Mouse (Mus musculus): ENCODE results near the gene Epb41l1. TPM values are rescaled to one million over a fixed set of nuclear protein-coding genes. Genes with fewer than 3 reads are reported as not detected.

Epb41l1 gene
- total RNA-seq, 2 experiments from 2014 or later, result 304 to 328 TPM

- intact Hi-C loops (cut with DNase I), result no loop called here
- no peak for DNase-seq (ENCODE audit: low spot score in 2 of 2)
Measured at GRCm38 (mm10) chr2:156478046-156478690, 57.5 kb downstream of the Epb41l1 start.

GRCm38 (mm10) chr2:156479833-156480232 is 59.1 kb downstream of the Epb41l1 start:
- intact Hi-C loops (cut with DNase I), result no loop called here
- DNase-seq (ENCODE audit: low spot score in 2 of 2), result no peak

- no peak for DNase-seq (ENCODE audit: low spot score in 2 of 2)
- intact Hi-C loops (cut with DNase I), result no loop called here
Measured at GRCm38 (mm10) chr2:156480267-156480666, 59.6 kb downstream of the Epb41l1 start.

- peak; percentile 69 to 70 for DNase-seq (ENCODE audit: low spot score in 2 of 2)
- intact Hi-C loops (cut with DNase I), result no loop called here
Measured at GRCm38 (mm10) chr2:156482299-156482698, 61.6 kb downstream of the Epb41l1 start.

- intact Hi-C loops (cut with DNase I), result no loop called here
- DNase-seq (ENCODE audit: low spot score in 2 of 2), result no peak
Measured at GRCm38 (mm10) chr2:156482764-156483163, 62.1 kb downstream of the Epb41l1 start.

GRCm38 (mm10) chr2:156483204-156483603 is 62.5 kb downstream of the Epb41l1 start:
- intact Hi-C loops (cut with DNase I), result no loop called here
- DNase-seq (ENCODE audit: low spot score in 2 of 2), result no peak

GRCm38 (mm10) chr2:156486086-156486751 is 65.5 kb downstream of the Epb41l1 start:
- DNase-seq (ENCODE audit: low spot score in 2 of 2), result no peak
- intact Hi-C loops (cut with DNase I), result no loop called here

- intact Hi-C loops (cut with DNase I), result no loop called here
Measured at GRCm38 (mm10) chr2:156487589-156488160, 67.0 kb downstream of the Epb41l1 start.

GRCm38 (mm10) chr2:156488166-156488814 is 67.6 kb downstream of the Epb41l1 start:
- intact Hi-C loops (cut with DNase I), result no loop called here
- DNase-seq (ENCODE audit: low spot score in 2 of 2), result no peak

More at GRCm38 (mm10) chr2:156487589-156488160, 67.0 kb downstream of the Epb41l1 start:
- DNase-seq (ENCODE audit: low spot score in 2 of 2), result no peak

- intact Hi-C loops (cut with DNase I), result no loop called here
- DNase-seq (ENCODE audit: low spot score in 2 of 2), result peak in 1 of 2 experiments; percentile 40
Measured at GRCm38 (mm10) chr2:156490176-156490575, 69.5 kb downstream of the Epb41l1 start.

GRCm38 (mm10) chr2:156491796-156492195 is 71.1 kb downstream of the Epb41l1 start:
- no peak for DNase-seq (ENCODE audit: low spot score in 2 of 2)
- intact Hi-C loops (cut with DNase I), result no loop called here

- intact Hi-C loops (cut with DNase I), result no loop called here
- DNase-seq (ENCODE audit: low spot score in 2 of 2), result no peak
Measured at GRCm38 (mm10) chr2:156493766-156494165, 73.1 kb downstream of the Epb41l1 start.

- DNase-seq (ENCODE audit: low spot score in 2 of 2), result no peak
- intact Hi-C loops (cut with DNase I), result no loop called here
Measured at GRCm38 (mm10) chr2:156494465-156494864, 73.8 kb downstream of the Epb41l1 start.

- no peak for DNase-seq (ENCODE audit: low spot score in 2 of 2)
- intact Hi-C loops (cut with DNase I), result no loop called here
Measured at GRCm38 (mm10) chr2:156494875-156495274, 74.2 kb downstream of the Epb41l1 start.

- intact Hi-C loops (cut with DNase I), result no loop called here
- DNase-seq (ENCODE audit: low spot score in 2 of 2), result no peak
Measured at GRCm38 (mm10) chr2:156496816-156497566, 76.3 kb downstream of the Epb41l1 start.

GRCm38 (mm10) chr2:156497915-156498314 is 77.2 kb downstream of the Epb41l1 start:
- DNase-seq (ENCODE audit: low spot score in 2 of 2), result peak; percentile 72 to 73
- intact Hi-C loops (cut with DNase I), result no loop called here

GRCm38 (mm10) chr2:156501025-156501424 is 80.3 kb downstream of the Epb41l1 start:
- intact Hi-C loops (cut with DNase I), result no loop called here
- no peak for DNase-seq (ENCODE audit: low spot score in 2 of 2)

- no peak for DNase-seq (ENCODE audit: low spot score in 2 of 2)
- intact Hi-C loops (cut with DNase I), result no loop called here
Measured at GRCm38 (mm10) chr2:156505533-156505932, 84.8 kb downstream of the Epb41l1 start.

GRCm38 (mm10) chr2:156512028-156512427 is 91.3 kb downstream of the Epb41l1 start:
- intact Hi-C loops (cut with DNase I), result no loop called here

GRCm38 (mm10) chr2:156512561-156512960 is 91.9 kb downstream of the Epb41l1 start:
- intact Hi-C loops (cut with DNase I), result no loop called here
- DNase-seq (ENCODE audit: low spot score in 2 of 2), result no peak

More at GRCm38 (mm10) chr2:156512028-156512427, 91.3 kb downstream of the Epb41l1 start:
- no peak for DNase-seq (ENCODE audit: low spot score in 2 of 2)

All from left cerebral cortex, postnatal 14 days (tissue).